Mouse (Mus musculus) MEL (cell line): ENCODE data around the gene Fam122a.

Experiments used
- CTCF ChIP-seq, 3 experiments: IDR thresholded peaks in 2 of 3; conservative IDR thresholded peaks in 1 of 3; 2 replicates each; pipeline ENCODE4 v1.5.1; 2011 to 2012; ENCODE audit warnings: low read length in 3 of 3, low read depth in 2 of 3, mild to moderate bottlenecking in 2 of 3, improper control_type of control experiment in 1 of 3, inconsistent platforms in 1 of 3, mixed read lengths in 1 of 3, moderate library complexity in 1 of 3; ENCODE audit not compliant: control insufficient read depth in 1 of 3, insufficient read depth in 1 of 3, poor library complexity in 1 of 3, severe bottlenecking in 1 of 3
- ELF1 ChIP-seq: IDR thresholded peaks from 2 replicates; pipeline ENCODE4 v1.6.1; 2014; ENCODE audit warnings: low read depth, mild to moderate bottlenecking, inconsistent platforms, low read length, improper control_type of control experiment, moderate library complexity
- EP300 ChIP-seq, 2 experiments: IDR thresholded peaks; 2 replicates each; pipeline ENCODE4 v1.6.1; 2011; ENCODE audit warnings: improper control_type of control experiment in 2 of 2, low read length in 2 of 2, low read depth in 1 of 2, mild to moderate bottlenecking in 1 of 2
- GABPA ChIP-seq: IDR thresholded peaks from 2 replicates; pipeline ENCODE4 v1.6.1; 2012; ENCODE audit warnings: low read depth, mild to moderate bottlenecking, inconsistent platforms, low read length, improper control_type of control experiment, moderate library complexity
- GATA1 ChIP-seq: IDR thresholded peaks from 2 replicates; pipeline ENCODE4 v1.6.1; 2011; ENCODE audit warnings: low read depth, low read length, improper control_type of control experiment
- KAT2A ChIP-seq: conservative IDR thresholded peaks from 2 replicates; pipeline ENCODE4 v1.6.1; 2012; ENCODE audit warnings: low read depth, low read length, improper control_type of control experiment, inconsistent platforms
- NRF1 ChIP-seq: IDR thresholded peaks from 2 replicates; pipeline ENCODE4 v1.6.1; 2014; ENCODE audit warnings: low read depth, mild to moderate bottlenecking, inconsistent platforms, low read length, improper control_type of control experiment, moderate library complexity; ENCODE audit not compliant: poor library complexity, insufficient read depth, severe bottlenecking
- POLR2A ChIP-seq, 2 experiments: IDR thresholded peaks; 2 replicates each; pipeline ENCODE4 v1.6.1; 2011 to 2012; ENCODE audit warnings: low read length in 2 of 2, mild to moderate bottlenecking in 2 of 2, control low read depth in 1 of 2, improper control_type of control experiment in 1 of 2, low read depth in 1 of 2, moderate library complexity in 1 of 2; ENCODE audit not compliant: control insufficient read depth in 1 of 2, insufficient read depth in 1 of 2, poor library complexity in 1 of 2
- RAD21 ChIP-seq: IDR thresholded peaks from 2 replicates; pipeline ENCODE4 v1.6.1; 2011; ENCODE audit warnings: mild to moderate bottlenecking, low read depth, low read length, improper control_type of control experiment
- TAL1 ChIP-seq: IDR thresholded peaks from 2 replicates; pipeline ENCODE4 v1.6.1; 2012; ENCODE audit warnings: mild to moderate bottlenecking, inconsistent platforms, low read length, moderate library complexity, mixed read lengths
- TBP ChIP-seq: IDR thresholded peaks from 2 replicates; pipeline ENCODE4 v1.8.0; 2011; ENCODE audit warnings: low read depth, low read length, improper control_type of control experiment
- TCF12 ChIP-seq: IDR thresholded peaks from 2 replicates; pipeline ENCODE4 v1.6.1; 2014; ENCODE audit warnings: low read depth, mild to moderate bottlenecking, inconsistent platforms, low read length, improper control_type of control experiment, moderate library complexity
- ZC3H11A ChIP-seq: IDR thresholded peaks from 2 replicates; pipeline ENCODE4 v1.6.1; 2012; ENCODE audit warnings: low read depth, mild to moderate bottlenecking, inconsistent platforms, low read length, improper control_type of control experiment

DNA sequence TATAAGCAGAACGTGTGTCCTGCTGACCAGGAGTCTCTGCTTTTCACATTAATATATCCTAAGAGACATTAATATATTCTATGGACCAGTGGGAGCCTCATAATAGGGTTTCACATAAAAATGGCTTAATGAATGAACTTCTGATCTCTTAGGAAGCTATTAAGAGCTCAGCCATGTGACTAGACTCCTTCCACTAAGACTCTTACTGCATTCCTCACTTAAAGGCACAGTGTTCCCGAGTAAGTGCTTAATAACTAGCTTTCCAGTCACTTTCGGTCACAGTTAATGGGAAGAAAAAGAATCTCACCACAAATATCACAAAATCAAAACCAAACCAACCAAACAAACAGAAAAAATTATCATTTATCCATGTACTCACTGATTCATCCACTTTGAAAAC lies 8.5 kb downstream of the Fam122a start:
- TF ChIP-seq CTCF (IDR thresholded peaks at IDR 0.05 in 2 of 3, conservative IDR thresholded peaks at IDR 0.05 in 1 of 3; ENCODE audit: control insufficient read depth in 1 of 3, insufficient read depth in 1 of 3, low read depth in 2 of 3, low read length in 3 of 3, poor library complexity in 1 of 3, severe bottlenecking in 1 of 3): no peak
- no peak for TF ChIP-seq NRF1
- no peak for TF ChIP-seq GATA1
- no peak for TF ChIP-seq EP300 (IDR thresholded peaks at IDR 0.05; ENCODE audit: low read depth in 1 of 2, low read length in 2 of 2)
- no peak for TF ChIP-seq TAL1
- TF ChIP-seq RAD21: no peak
- no peak for TF ChIP-seq POLR2A (IDR thresholded peaks at IDR 0.05; ENCODE audit: control insufficient read depth in 1 of 2, insufficient read depth in 1 of 2, low read depth in 1 of 2, low read length in 2 of 2, poor library complexity in 1 of 2)
- TF ChIP-seq ZC3H11A: no peak
- no peak for TF ChIP-seq ELF1
- no peak for TF ChIP-seq GABPA
- no peak for TF ChIP-seq KAT2A
- no peak for TF ChIP-seq TCF12
- TF ChIP-seq TBP: no peak
